Mouse (Mus musculus): ENCODE measurements at regions not wholly inside any gene's neighbourhood (a gene's known extent, or its start where the extent isn't known, plus 50 kb on each side); places are given as distances from the start of the nearest gene placed in this dataset.

- no peak for DNase-seq (ENCODE audit: low spot score)
- Histone ChIP-seq H3K4me3 (no peak overlapping the region), H3K4me1 (peaks cover 17% of the 10 kb centered on the region), H3K9me3 (replicated peaks) (no peaks in the 10 kb centered on the region), H3K27ac (replicated peaks) (no peak overlapping the region), H3K36me3 (no peaks in the 10 kb centered on the region), H3K27me3 (ENCODE audit: low read depth, poor library complexity, severe bottlenecking) (peaks cover 54% of the 10 kb centered on the region)
- WGBS: 90% methylated on average over 3 of the region's 3 CpGs
These were observed 92.3 kb upstream of the Mbip start for GRCm38 (mm10) chr12:56437975-56438374.

GRCm38 (mm10) chr12:56426681-56427246 lies 81.1 kb upstream of the Mbip start:
- H3K36me3 ChIP-seq: no peaks in the 10 kb centered on the region
- 88% methylated on average over 9 of the region's 9 CpGs for WGBS
- DNase-seq (ENCODE audit: low spot score): no peak

GRCm38 (mm10) chr12:56416106-56416505 lies 70.4 kb upstream of the Mbip start:
- no peaks in the 10 kb centered on the region for H3K9me3 ChIP-seq (replicated peaks)
- H3K27ac ChIP-seq (replicated peaks): no peak overlapping the region
- WGBS: 90% methylated on average over 7 of the region's 7 CpGs
- H3K4me1 ChIP-seq: no peaks in the 10 kb centered on the region
- H3K4me3 ChIP-seq: no peak overlapping the region
- no peaks in the 10 kb centered on the region for H3K27me3 ChIP-seq (ENCODE audit: low read depth, poor library complexity, severe bottlenecking)
- no peaks in the 10 kb centered on the region for H3K36me3 ChIP-seq
- DNase-seq (ENCODE audit: low spot score): no peak

More at GRCm38 (mm10) chr12:56426681-56427246, 81.1 kb upstream of the Mbip start:
- Histone ChIP-seq H3K27ac (replicated peaks) (no peak overlapping the region), H3K9me3 (replicated peaks) (no peaks in the 10 kb centered on the region), H3K4me3 (no peak overlapping the region), H3K4me1 (no peaks in the 10 kb centered on the region), H3K27me3 (ENCODE audit: low read depth, poor library complexity, severe bottlenecking) (no peaks in the 10 kb centered on the region; the same call in 1 of the 2 replicates)

- no peak overlapping the region for H3K4me3 ChIP-seq
- WGBS: 81% methylated on average over 8 of the region's 8 CpGs
- no peaks in the 10 kb centered on the region for H3K4me1 ChIP-seq
- H3K36me3 ChIP-seq: no peaks in the 10 kb centered on the region
- no peaks in the 10 kb centered on the region for H3K9me3 ChIP-seq (replicated peaks)
- no peaks in the 10 kb centered on the region for H3K27me3 ChIP-seq (ENCODE audit: low read depth, poor library complexity, severe bottlenecking)
- no peak for DNase-seq (ENCODE audit: low spot score)
- no peak overlapping the region for H3K27ac ChIP-seq (replicated peaks)
These were observed 69.4 kb upstream of the Mbip start for GRCm38 (mm10) chr12:56414861-56415765.

GRCm38 (mm10) chr12:56405658-56406057 lies 60.0 kb upstream of the Mbip start:
- peaks cover 5% of the 10 kb centered on the region for H3K4me1 ChIP-seq
- H3K27me3 ChIP-seq (ENCODE audit: low read depth, poor library complexity, severe bottlenecking): peaks cover 8% of the 10 kb centered on the region; the same call in 1 of the 2 replicates
- no peak overlapping the region for H3K27ac ChIP-seq (replicated peaks)
- no peaks in the 10 kb centered on the region for H3K9me3 ChIP-seq (replicated peaks)
- no peaks in the 10 kb centered on the region for H3K36me3 ChIP-seq
- DNase-seq (ENCODE audit: low spot score): no peak
- WGBS: 93% methylated on average over 5 of the region's 5 CpGs
- H3K4me3 ChIP-seq: no peak overlapping the region

- peak; percentile 69 for DNase-seq (ENCODE audit: low spot score)
- Histone ChIP-seq H3K9me3 (replicated peaks) (no peaks in the 10 kb centered on the region), H3K36me3 (no peaks in the 10 kb centered on the region), H3K27ac (replicated peaks) (no peak overlapping the region), H3K4me3 (no peak overlapping the region), H3K27me3 (ENCODE audit: low read depth, poor library complexity, severe bottlenecking) (peaks cover 8% of the 10 kb centered on the region; the same call in 1 of the 2 replicates), H3K4me1 (peaks cover 7% of the 10 kb centered on the region)
- WGBS: 53% methylated on average over 4 of the region's 4 CpGs
These were observed 59.1 kb upstream of the Mbip start for GRCm38 (mm10) chr12:56404833-56405232.

GRCm38 (mm10) chr12:56404262-56404661 lies 58.6 kb upstream of the Mbip start:
- 91% methylated on average over 2 of the region's 2 CpGs for WGBS
- H3K9me3 ChIP-seq (replicated peaks): no peaks in the 10 kb centered on the region
- peaks cover 8% of the 10 kb centered on the region; the same call in 1 of the 2 replicates for H3K27me3 ChIP-seq (ENCODE audit: low read depth, poor library complexity, severe bottlenecking)
- H3K4me1 ChIP-seq: peaks cover 7% of the 10 kb centered on the region
- H3K27ac ChIP-seq (replicated peaks): no peak overlapping the region
- no peaks in the 10 kb centered on the region for H3K36me3 ChIP-seq
- DNase-seq (ENCODE audit: low spot score): no peak
- no peak overlapping the region for H3K4me3 ChIP-seq

- H3K27ac ChIP-seq (replicated peaks): no peak overlapping the region
- no peak for DNase-seq (ENCODE audit: low spot score)
- peaks cover 8% of the 10 kb centered on the region; the same call in 1 of the 2 replicates for H3K27me3 ChIP-seq (ENCODE audit: low read depth, poor library complexity, severe bottlenecking)
- no peaks in the 10 kb centered on the region for H3K9me3 ChIP-seq (replicated peaks)
- peaks cover 7% of the 10 kb centered on the region for H3K4me1 ChIP-seq
- H3K36me3 ChIP-seq: no peaks in the 10 kb centered on the region
- H3K4me3 ChIP-seq: no peak overlapping the region
- WGBS: 83% methylated on average over 6 of the region's 6 CpGs
These were observed 57.9 kb upstream of the Mbip start for GRCm38 (mm10) chr12:56403626-56404025.

GRCm38 (mm10) chr12:56402844-56403243 lies 57.1 kb upstream of the Mbip start:
- Histone ChIP-seq H3K27me3 (ENCODE audit: low read depth, poor library complexity, severe bottlenecking) (peaks cover 8% of the 10 kb centered on the region; the same call in 1 of the 2 replicates), H3K27ac (replicated peaks) (no peak overlapping the region), H3K9me3 (replicated peaks) (no peaks in the 10 kb centered on the region), H3K4me1 (peaks cover 7% of the 10 kb centered on the region), H3K4me3 (no peak overlapping the region), H3K36me3 (no peaks in the 10 kb centered on the region)
- no peak for DNase-seq (ENCODE audit: low spot score)
- 49% methylated on average over 6 of the region's 6 CpGs for WGBS

- DNase-seq (ENCODE audit: low spot score): no peak
- Histone ChIP-seq H3K27me3 (ENCODE audit: low read depth, poor library complexity, severe bottlenecking) (peaks cover 8% of the 10 kb centered on the region; the same call in 1 of the 2 replicates), H3K27ac (replicated peaks) (no peak overlapping the region), H3K36me3 (no peaks in the 10 kb centered on the region), H3K9me3 (replicated peaks) (no peaks in the 10 kb centered on the region), H3K4me1 (peaks cover 7% of the 10 kb centered on the region), H3K4me3 (no peak overlapping the region)
- 75% methylated on average over 7 of the region's 7 CpGs for WGBS
These were observed 56.4 kb upstream of the Mbip start for GRCm38 (mm10) chr12:56402137-56402536.

All from midbrain, embryonic 10.5 days (tissue).